Mouse (Mus musculus) kidney, adult 18-20 months (tissue): ENCODE measurements around the gene Mcm10.

Experiments
- DNase-seq: peaks from one replicate; pipeline ENCODE4 v3.0.0; 2021

The Mcm10 gene

GRCm38 (mm10) chr2:5031215-5031614, 18.6 kb upstream of the Mcm10 start:
- no peak for DNase-seq

GRCm38 (mm10) chr2:5029808-5030207, 17.2 kb upstream of the Mcm10 start:
- DNase-seq = no peak

- DNase-seq = no peak
These were observed 15.5 kb upstream of the Mcm10 start for GRCm38 (mm10) chr2:5028047-5028446.

GRCm38 (mm10) chr2:5027057-5027456, 14.5 kb upstream of the Mcm10 start:
- DNase-seq = no peak

- DNase-seq = no peak
These were observed 12.7 kb upstream of the Mcm10 start for GRCm38 (mm10) chr2:5025162-5025733.

GRCm38 (mm10) chr2:5023699-5024399, 11.3 kb upstream of the Mcm10 start:
- DNase-seq = no peak

GRCm38 (mm10) chr2:5023275-5023674, 10.7 kb upstream of the Mcm10 start:
- DNase-seq = no peak

GRCm38 (mm10) chr2:5019708-5020107, 7.1 kb upstream of the Mcm10 start:
- DNase-seq = no peak

GRCm38 (mm10) chr2:5016922-5017321, 4.3 kb upstream of the Mcm10 start:
- no peak for DNase-seq

GRCm38 (mm10) chr2:5015527-5015926, 2.9 kb upstream of the Mcm10 start:
- no peak for DNase-seq

GRCm38 (mm10) chr2:5014616-5015015, 2.0 kb upstream of the Mcm10 start:
- DNase-seq = no peak

- DNase-seq = no peak
These were observed 597 bp downstream of the Mcm10 start for GRCm38 (mm10) chr2:5011898-5012490.

- no peak for DNase-seq
These were observed 5.5 kb downstream of the Mcm10 start for GRCm38 (mm10) chr2:5007107-5007506.

- DNase-seq = no peak
These were observed 11.3 kb downstream of the Mcm10 start for GRCm38 (mm10) chr2:5001266-5001665.

- DNase-seq = peak; percentile 25
These were observed 13.7 kb downstream of the Mcm10 start for GRCm38 (mm10) chr2:4998905-4999304.

GRCm38 (mm10) chr2:4996421-4996824, 16.2 kb downstream of the Mcm10 start:
- DNase-seq = peak; percentile 48

- DNase-seq = no peak
These were observed 16.9 kb downstream of the Mcm10 start for GRCm38 (mm10) chr2:4995646-4996045.

GRCm38 (mm10) chr2:4994436-4994835, 18.2 kb downstream of the Mcm10 start:
- DNase-seq = no peak

- DNase-seq = no peak
These were observed 19.0 kb downstream of the Mcm10 start for GRCm38 (mm10) chr2:4993584-4993983.

GRCm38 (mm10) chr2:4988826-4989424, 23.7 kb downstream of the Mcm10 start:
- DNase-seq = peak; percentile 12

GRCm38 (mm10) chr2:4987388-4988180, 25.0 kb downstream of the Mcm10 start:
- DNase-seq = no peak

GRCm38 (mm10) chr2:4986798-4987197, 25.8 kb downstream of the Mcm10 start:
- DNase-seq = no peak

- DNase-seq = no peak
These were observed 27.6 kb downstream of the Mcm10 start for GRCm38 (mm10) chr2:4985000-4985399.
